Mouse (Mus musculus) ovary, adult 2 months (tissue): ENCODE data around the gene Zfp629. TPM values are rescaled to one million over a fixed set of nuclear protein-coding genes. Genes with fewer than 3 reads are reported as not detected.

Experiments used
- polyA plus RNA-seq: library from polyadenylated mRNA; depleted of rRNA; stranded (reverse); fragments of >200 nt; gene quantifications from 2 replicates; pipeline ENCODE4 v1.2.3, GENCODE M21; 2012; rRNA removed

Zfp629 gene
- 21.3 and 22.4 TPM in 2 replicates for polyA plus RNA-seq

GRCm38 (mm10) chr7:127614891-127615843 is at the start of gene Zfp629:
TSS of gene Zfp629 (minus strand) at chr7:127615797.

GRCm38 (mm10) chr7:127588011-127588871 is 27.4 kb downstream of the Zfp629 start, which contains the start of the genes Ccdc189 and Rnf40:
TSS of gene Ccdc189 (minus strand) at chr7:127588595.
TSS of gene Rnf40 (plus strand) at chr7:127588767.

DNA sequence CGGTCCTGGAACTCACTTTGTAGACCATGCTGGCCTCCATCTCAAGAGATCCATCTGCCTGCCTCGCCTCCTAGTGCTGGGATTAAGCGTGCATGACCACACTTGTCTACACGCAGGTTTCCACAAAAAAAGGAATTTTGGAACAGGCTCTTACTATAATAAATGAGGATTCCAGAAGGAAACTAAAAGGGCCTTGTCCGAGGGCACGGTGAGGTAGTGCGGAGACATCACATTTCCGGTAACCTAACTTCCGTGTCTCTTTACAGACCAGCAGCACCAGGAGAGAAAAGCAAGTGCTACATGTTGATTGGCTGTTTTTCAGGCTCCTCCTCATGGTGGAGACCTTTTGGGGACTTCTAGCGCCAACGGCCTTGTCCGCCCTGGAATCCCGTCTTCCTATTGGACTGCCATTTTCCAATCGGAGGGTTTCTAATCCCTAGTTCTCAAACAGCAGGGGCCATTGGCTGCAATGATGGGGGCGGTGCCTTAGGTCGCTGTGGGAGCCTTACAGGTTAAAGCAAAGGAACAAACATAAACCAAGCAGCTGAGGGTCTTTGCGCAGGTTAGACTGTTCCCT is 42.6 kb downstream of the Zfp629 start, which contains the start of gene Phkg2:
Gene Phkg2, plus strand, starts transcription at position 446 of the 577 bp plus-strand sequence.

DNA sequence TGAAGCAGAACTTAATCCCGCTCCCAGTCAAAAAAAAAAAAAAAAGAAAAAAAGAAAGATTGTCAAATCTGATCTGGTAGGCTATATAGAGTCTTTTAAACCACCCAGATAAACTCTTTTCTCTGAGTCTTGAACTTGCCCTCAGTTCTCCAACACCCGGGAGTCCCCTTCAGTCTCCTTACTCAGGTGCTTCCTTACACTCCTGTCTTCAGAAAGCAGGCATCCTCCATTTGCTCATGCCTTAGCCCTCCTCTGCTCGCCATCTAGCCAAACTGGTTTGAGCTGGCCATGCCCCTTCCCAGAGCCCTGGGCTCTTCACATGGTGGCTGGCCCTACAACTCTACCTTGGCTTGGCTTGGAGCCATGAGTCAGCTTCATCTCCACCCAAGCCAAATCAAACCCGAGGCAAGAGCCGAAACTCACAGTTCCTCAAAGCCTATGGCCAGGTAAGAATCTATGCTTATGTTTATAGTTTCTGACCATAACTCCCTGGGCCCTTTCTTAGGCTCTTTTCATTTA is 54.2 kb downstream of the Zfp629 start, which contains the start of gene Tmem265:
Gene Tmem265, plus strand, starts transcription at position 51 of the 519 bp plus-strand sequence.

Other genes with a start within 250 kb of the Zfp629 start
- 9.1 and 10.7 TPM in 2 replicates for gene Zfp747, start 239.7 kb downstream of the Zfp629 start, polyA plus RNA-seq
- gene 9130019O22Rik, start 228.6 kb downstream of the Zfp629 start, polyA plus RNA-seq, result 4.5 and 4.6 TPM in 2 replicates
- 7.9 and 11.6 TPM in 2 replicates for gene E430018J23Rik, start 222.2 kb downstream of the Zfp629 start, polyA plus RNA-seq
- gene Zfp764, start 209.0 kb downstream of the Zfp629 start, polyA plus RNA-seq, result 7.0 and 8.5 TPM in 2 replicates
- 34.3 and 36.2 TPM in 2 replicates for gene Zfp688, start 193.7 kb downstream of the Zfp629 start, polyA plus RNA-seq
- 8.0 and 9.3 TPM in 2 replicates for gene Zfp689, start 166.6 kb downstream of the Zfp629 start, polyA plus RNA-seq
- 62.6 and 76.9 TPM in 2 replicates for gene Prr14, start 156.2 kb downstream of the Zfp629 start, polyA plus RNA-seq
- 21.3 and 27.7 TPM in 2 replicates for gene Fbrs, start 136.6 kb downstream of the Zfp629 start, polyA plus RNA-seq
- gene Srcap, start 103.8 kb downstream of the Zfp629 start, polyA plus RNA-seq, result 33.9 and 44.8 TPM in 2 replicates
- 13.3 and 15.7 TPM in 2 replicates for gene Gm42715, start 96.2 kb downstream of the Zfp629 start, polyA plus RNA-seq
- 0.75 and 3.4 TPM in 2 replicates for gene Tmem265, start 54.4 kb downstream of the Zfp629 start, polyA plus RNA-seq
- 62.0 and 70.8 TPM in 2 replicates for gene Phkg2, start 42.5 kb downstream of the Zfp629 start, polyA plus RNA-seq
- 11.7 and 13.2 TPM in 2 replicates for gene Ccdc189, start 27.2 kb downstream of the Zfp629 start, polyA plus RNA-seq
- gene Rnf40, start 27.0 kb downstream of the Zfp629 start, polyA plus RNA-seq, result 33.5 and 34.1 TPM in 2 replicates
- 67.7 and 78.2 TPM in 2 replicates for gene Bcl7c, start 93.1 kb upstream of the Zfp629 start, polyA plus RNA-seq
- 33.4 and 51.7 TPM in 2 replicates for gene Ctf1, start 96.9 kb upstream of the Zfp629 start, polyA plus RNA-seq
- gene Ctf2, start 116.4 kb upstream of the Zfp629 start, polyA plus RNA-seq, result 0.27 and 0.30 TPM in 2 replicates
- 68.7 and 76.0 TPM in 2 replicates for gene Fbxl19, start 128.7 kb upstream of the Zfp629 start, polyA plus RNA-seq
- 51.2 and 60.6 TPM in 2 replicates for gene Orai3, start 154.0 kb upstream of the Zfp629 start, polyA plus RNA-seq
- 9.9 and 12.3 TPM in 2 replicates for gene Setd1a, start 160.9 kb upstream of the Zfp629 start, polyA plus RNA-seq
- gene Gm49388, start 169.8 kb upstream of the Zfp629 start, polyA plus RNA-seq, result 0.06 TPM in 1 of 2 replicates, not detected in the other
- 78.5 and 87.3 TPM in 2 replicates for gene Hsd3b7, start 184.8 kb upstream of the Zfp629 start, polyA plus RNA-seq
- 66.0 and 82.3 TPM in 2 replicates for gene Stx4a, start 208.5 kb upstream of the Zfp629 start, polyA plus RNA-seq
- gene Stx1b, start 208.8 kb upstream of the Zfp629 start, polyA plus RNA-seq, result 15.2 and 17.7 TPM in 2 replicates